Mouse (Mus musculus): ENCODE measurements around the gene Gtpbp8.

- TF ChIP-seq EP300 (IDR thresholded peaks at IDR 0.05; ENCODE audit: low read depth) (no peak), CTCF (IDR thresholded peaks at IDR 0.05; ENCODE audit: low read depth) (no peak)
These were observed 54.5 kb downstream of the Gtpbp8 start for GRCm38 (mm10) chr16:44691561-44692141.
